Mouse (Mus musculus): ENCODE results near the gene Rpf1.

DNA sequence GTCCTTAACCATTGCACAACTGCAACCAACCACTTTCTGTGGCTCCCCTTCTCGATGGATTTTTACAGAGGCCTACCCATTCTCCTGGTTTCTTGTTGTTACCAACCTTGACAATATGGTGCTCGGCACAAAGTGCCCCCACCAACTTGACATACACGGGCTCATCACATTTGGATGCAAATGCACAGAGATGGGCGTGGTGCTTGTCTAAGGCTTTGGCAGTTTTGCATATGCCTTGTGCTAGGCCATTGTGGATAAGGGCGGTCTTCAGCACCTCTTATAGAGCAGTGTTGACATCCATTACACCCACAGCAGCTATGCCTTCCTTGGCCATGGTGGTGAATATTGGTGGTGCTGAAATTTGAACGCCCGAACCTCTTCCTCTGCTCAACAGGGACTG, 41.7 kb upstream of the Rpf1 start:
- TF ChIP-seq POLR2A (IDR thresholded peaks at IDR 0.05; ENCODE audit: insufficient read depth, low read depth, low read length) = no peak
- no peak for TF ChIP-seq CTCF (IDR thresholded peaks at IDR 0.05; ENCODE audit: insufficient read depth, low read depth, low read length)
